Mouse (Mus musculus) spleen, adult 2 months (tissue): ENCODE data around the gene Cxcr5.

Source experiments
- CTCF ChIP-seq: fragments of 200-500 bp; IDR thresholded peaks from 2 replicates; pipeline ENCODE4 v1.5.1; 2011; ENCODE audit warnings: mild to moderate bottlenecking, inconsistent platforms; ENCODE audit not compliant: insufficient read depth, insufficient read length, insufficient replicate concordance; ENCODE audit errors: extremely low read depth
- POLR2A ChIP-seq: fragments of 200-500 bp; IDR thresholded peaks from 2 replicates; pipeline ENCODE4 v1.6.1; 2011; ENCODE audit warnings: low read depth, low read length, inconsistent platforms

- no peak for TF ChIP-seq POLR2A
- no peak for TF ChIP-seq CTCF
Observed at GRCm38 (mm10) chr9:44539816-44540421, 21.8 kb downstream of the Cxcr5 start.
